Mouse (Mus musculus) retina, postnatal 1 day (tissue): ENCODE results near the gene Cd68.

Experiments used
- DNase-seq: peaks from one replicate; pipeline ENCODE4 v3.0.0-alpha.2; 2012

The Cd68 gene

DNA sequence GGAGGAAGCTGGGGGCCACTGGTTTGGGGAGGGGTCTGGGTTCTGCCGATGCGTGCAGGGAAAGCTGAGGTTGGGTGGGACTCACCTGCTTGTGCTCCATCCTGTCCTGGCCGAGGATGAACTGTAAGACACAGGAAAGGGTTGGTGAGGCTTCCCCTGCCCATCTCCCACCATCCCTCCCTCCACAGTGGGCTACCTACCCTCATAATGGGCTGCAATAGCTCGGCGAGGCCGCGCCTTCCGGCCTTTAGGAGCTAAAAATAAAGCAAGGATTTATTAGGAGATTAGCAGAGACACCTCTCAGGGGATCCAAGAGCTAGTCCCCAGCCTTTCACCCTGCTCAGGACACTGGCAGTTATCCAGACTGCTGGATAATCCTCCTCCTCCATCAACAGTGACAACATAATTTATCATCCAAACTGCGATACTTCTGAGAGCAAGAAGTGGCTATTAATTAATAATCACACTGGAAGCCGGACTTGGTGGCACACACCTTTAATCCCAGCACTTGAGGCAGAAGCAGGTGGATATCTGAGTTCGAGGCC, 27.5 kb upstream of the Cd68 start:
- peak; percentile 80 for DNase-seq

DNA sequence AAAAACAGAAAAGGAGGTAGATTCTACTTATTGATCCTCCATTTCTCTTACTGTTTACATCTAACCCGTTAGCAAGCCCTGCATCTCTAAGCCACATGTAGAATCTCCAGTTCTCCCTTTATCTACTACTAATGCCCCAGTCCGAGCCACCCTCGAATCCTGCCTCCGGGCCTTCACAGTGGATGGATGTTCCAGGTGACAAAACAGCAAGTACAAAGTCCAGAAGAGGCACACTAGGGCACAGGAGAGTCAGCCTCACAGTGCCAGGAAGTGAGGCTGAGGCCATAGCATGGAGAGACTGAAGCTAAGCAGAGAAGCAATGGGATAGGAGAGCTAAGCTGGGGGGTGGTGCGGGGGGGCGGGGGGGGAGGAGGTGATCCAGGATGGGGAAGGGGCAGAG, 26.9 kb upstream of the Cd68 start:
- DNase-seq = no peak

DNA sequence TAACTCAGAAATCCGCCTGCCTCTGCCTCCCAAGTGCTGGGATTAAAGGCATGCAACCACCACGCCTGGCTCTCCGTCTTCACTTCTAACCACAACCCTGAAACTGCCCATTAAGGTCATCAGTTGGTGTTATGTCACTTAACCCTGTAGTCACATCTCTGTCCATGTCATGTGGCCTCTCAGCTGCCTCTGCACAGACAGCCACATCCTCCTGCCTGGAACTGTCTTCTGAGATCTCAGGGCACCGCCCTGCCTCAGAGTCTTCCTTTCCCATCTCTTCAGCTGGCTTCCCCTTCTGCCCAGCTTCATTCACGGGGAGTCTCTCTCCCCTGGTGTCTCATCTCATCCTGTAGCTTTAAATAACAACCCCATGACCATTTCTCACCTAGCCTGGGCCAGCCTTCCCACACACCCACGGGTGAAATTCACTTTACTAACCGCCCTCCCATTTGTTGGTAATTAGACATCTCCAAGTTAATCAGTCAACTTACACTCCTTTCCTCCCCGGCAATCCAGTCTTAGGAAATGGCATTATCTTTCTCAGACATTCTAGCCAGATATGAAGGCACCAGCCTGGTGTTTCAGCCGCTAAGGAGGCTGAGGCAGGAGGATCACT, 26.4 kb upstream of the Cd68 start:
- no peak for DNase-seq

DNA sequence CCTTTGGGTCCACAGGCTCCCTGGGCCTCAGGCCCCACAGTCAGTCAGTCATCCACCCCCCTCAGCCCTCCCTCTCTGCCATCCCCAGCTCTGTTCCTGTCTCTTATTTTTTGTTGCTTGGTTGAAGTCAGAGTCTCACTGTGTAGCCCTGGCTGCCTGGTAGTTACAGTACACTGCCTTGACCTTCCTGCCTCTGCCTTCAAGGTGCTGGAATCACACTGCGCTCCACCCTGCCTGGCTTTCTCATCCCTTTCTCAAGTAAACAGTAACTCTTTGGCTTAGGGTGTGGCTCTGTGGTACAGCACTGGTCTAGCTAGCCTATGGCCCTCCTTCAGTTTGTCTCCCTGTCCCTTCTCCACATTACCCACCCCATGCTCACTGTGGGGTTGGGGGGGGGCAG, 23.9 kb upstream of the Cd68 start:
- DNase-seq = no peak

DNA sequence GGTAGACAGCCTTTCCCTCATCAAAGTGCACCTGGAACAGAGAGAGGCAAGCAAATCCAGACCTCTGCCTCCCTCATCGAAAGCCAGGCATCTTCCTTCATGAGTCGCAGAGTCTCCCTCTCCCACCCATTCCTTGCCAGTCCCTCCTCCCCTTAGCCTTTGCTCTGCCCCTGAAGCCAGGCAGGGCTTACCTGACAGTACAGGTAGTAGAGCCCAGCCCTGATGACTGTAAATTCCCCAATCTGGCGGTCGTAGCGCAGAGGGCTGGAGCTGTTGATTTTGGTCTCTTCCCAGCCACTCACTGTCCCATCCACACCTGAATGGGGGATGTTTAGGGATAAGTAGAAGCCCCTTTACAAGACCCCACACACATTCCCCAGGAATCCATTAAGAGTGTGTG, 21.1 kb upstream of the Cd68 start:
- DNase-seq = no peak

DNA sequence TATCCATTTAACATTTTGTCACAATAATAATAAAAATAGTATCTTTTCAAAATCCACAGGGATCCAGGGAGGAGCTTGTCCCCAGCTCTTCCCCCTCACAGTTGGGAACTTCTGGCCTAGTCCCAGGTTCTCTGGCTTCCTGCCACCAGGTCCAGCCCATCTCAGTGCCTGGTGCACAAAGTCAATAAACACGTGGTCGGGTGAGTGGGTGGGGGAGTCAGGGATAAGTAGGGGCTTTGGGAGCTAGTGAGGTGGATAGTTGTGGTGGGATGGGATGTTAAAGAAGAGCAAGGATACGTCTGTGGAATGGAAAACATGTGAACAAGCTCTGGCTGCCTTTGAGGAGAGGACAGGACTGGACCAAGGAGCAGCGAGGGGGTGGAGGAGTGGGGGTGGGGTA, 20.4 kb upstream of the Cd68 start:
- no peak for DNase-seq

DNA sequence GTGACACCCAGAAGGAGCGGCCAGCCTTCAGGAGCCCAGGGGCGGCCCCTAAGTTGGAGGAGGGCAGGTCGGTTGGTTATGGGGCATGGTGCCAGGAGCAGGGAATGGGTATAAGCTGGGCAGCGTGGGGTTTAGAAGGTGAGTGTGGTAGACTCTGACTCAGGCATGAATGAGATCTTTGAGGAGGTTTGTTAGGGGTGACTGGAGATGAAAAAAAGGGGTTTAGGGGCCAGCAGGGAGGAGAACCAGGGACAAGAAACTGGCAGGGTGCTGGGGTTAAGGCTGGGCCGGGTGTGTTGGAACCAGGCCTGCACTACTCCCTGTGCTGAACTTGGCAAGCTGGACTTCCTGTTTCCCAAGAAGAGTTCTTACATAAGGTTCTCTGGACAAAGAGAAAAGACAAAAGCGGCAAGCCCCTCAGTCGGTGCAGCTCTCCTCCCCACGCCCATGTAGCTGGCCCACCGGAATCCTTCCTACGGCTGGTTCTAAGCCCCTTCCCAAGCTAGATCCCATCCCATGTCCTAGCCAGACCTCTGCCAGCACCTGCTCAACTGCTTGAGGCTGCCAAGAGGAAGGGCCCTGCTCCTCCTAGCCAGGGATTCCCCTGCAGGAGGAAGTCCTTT, 19.7 kb upstream of the Cd68 start, which contains the start of gene Tnfsf13:
Gene Tnfsf13, minus strand, starts transcription at position 259 of the 623 bp plus-strand sequence.
- DNase-seq = no peak

DNA sequence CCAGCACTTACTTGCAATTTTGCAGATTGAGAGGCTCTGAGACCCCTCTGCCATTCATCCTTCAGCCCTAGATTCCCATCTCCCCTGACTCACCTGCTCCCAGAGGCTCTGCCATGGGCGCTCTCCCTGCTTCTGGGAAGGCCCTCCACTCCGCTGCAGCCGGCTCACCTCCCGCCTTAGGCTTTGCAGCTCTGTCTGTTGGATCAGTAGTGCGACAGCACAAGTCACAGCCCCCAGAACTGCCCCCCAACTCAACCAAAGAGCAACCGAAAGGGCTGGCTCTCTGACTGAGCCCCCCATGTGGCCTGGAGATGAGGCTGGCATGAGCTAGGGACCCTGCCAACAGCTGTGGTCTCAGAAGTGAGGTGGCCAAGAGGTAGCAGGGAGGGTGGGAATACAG, 19.0 kb upstream of the Cd68 start:
- no peak for DNase-seq

DNA sequence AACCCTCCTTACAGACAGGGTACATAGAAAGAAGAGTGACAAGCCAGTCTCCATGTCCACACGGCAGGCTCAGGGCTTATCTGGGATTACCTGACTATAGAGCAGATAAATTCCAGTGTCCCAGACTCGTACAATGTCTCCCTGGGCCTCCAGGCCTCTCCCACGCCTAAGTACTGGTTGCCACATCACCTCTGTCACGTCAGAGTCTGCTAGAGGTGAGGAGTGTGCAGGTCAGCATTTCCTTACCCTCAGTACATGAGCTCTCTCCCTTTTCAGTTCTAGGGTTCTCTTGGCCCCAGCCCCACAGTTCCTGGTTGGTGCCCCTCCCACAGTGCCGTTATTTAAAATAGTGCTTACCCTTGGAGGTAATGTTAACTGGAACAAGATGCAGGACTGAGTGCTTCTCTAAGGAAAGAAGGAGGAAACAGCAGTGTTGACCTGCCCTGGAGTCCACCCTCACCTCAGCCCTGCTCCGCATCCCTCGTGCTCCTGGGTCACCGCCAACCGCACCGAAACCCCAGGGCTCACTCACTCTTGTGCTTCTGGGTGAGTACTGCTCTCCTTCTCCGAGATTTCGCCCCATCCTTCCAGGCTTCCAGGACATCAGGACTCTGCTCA, 18.3 kb upstream of the Cd68 start:
- DNase-seq = no peak

DNA sequence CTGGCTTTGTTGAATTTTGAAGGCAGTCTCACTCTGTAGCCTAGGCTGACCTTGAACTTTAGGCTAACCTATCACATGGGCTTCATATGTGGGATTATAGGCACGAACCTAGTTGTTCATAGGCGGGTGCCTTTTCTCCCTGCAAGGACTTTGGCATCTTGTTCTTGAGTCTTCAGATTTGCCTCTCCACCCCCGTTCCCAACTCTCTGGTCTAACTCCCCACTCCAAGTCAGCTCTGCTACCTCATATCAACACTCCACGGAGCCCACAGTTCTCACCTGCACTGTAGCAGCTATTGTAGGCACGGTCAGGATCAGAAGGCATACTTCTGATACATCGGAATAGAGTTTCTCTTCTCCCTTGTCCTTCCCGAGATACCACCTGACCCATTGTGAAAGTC, 17.6 kb upstream of the Cd68 start:
- no peak for DNase-seq

DNA sequence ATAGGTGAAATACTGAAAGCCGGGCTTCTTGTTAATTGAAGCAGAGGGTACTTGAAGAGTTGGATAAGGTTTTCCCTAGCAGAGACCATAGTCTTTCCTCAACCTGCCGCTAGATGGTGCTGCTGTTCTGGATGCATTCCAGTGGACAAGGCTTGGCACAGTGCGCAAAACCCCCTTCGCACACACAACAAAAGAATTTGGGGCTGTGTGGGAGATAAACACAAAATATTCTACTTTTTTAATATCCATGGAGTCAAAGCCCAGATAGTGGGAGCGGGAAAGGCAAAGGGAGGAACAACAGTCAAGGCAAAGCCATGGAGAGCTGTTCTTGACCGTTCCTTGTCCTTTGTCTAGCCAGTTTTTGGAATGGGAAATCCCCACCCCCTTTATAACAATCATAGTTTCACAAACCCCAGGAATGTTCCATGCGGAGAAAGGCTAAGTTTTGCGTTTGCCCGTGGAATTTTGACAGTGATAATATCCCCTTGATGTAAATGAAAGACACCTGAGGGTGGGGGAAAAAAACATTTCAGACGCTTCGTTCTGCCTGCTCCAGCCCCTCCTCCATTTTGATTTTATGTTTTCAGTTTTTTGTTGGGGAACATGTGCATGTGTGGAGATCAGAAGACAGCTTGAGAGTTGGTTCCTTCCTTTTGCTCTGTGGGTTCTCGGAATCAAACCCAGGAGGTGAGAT, 17.0 kb upstream of the Cd68 start:
- peak; percentile 95 for DNase-seq

DNA sequence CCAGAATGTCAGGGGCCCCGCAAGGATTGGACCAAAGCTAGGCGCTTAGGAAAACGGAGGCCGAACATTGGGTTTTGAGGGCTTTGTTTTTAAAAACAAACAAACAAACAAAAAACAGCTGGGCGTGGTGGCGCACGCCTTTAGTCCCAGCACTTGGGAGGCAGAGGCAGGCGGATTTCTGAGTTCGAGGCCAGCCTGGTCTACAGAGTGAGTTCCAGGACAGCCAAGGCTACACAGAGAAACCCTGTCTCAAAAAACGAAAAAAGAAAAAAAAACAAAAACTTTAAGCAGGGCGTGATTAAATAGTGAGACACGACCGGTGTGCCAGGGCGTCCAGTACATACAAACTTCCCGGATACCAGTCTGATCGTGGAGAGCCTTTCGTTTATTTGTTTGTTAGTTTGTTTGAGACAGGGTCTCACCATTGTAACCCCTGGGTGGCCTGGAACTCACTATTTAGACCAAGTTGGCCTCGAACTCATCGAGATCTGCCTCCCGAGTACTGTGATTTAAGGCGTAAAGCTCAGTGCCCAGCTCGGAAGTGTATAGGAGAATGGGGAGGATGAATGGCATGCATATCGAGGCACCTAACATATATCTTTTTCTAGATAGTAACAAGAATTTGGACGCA, 16.4 kb upstream of the Cd68 start:
- no peak for DNase-seq

DNA sequence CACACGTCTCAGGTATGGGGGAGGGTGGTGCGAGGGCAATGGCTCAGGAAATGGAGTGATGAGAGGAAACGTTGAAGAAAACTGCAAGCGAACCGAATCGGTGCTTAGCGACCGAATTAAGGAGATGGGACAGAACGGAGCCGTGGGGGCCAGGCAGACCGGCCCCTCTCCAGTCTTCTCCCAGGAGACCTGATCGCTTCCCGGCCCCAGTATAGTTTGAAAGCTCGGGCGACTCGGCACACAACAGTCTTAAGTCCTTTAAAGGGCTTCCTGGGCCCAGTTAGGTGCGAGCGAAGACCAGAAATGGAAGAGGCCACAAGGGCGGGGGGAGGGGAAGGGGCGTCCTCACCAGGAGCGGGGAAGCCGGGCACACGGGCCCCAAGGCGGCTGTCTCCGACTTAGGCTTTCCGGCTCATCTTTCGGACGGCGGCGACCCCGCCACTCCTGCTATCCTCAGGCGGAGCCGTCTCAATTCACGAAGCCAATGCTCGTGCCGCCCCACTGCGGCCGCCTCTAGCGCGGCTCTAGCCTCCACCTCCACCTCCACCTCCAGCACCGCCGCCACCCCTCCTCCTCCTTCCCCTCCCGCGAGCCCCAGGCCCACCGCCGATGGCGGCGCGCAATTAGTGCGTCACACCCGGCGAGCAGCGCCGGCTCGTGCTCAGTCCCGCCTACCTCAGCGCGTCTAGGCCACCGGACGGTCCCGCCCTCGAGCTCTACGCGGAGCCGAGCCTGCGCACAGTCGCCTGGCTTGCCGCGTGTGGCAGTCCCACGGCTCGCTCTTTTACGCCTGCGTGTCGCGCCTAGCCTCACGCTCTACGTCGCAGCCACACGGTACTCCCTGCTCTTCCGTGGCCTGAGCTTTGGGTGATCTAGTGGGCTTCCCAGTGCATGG, 15.6 kb upstream of the Cd68 start, which contains the start of gene Senp3:
Gene Senp3, minus strand, starts transcription at position 771 of the 895 bp plus-strand sequence.
- peak; percentile 98 for DNase-seq

DNA sequence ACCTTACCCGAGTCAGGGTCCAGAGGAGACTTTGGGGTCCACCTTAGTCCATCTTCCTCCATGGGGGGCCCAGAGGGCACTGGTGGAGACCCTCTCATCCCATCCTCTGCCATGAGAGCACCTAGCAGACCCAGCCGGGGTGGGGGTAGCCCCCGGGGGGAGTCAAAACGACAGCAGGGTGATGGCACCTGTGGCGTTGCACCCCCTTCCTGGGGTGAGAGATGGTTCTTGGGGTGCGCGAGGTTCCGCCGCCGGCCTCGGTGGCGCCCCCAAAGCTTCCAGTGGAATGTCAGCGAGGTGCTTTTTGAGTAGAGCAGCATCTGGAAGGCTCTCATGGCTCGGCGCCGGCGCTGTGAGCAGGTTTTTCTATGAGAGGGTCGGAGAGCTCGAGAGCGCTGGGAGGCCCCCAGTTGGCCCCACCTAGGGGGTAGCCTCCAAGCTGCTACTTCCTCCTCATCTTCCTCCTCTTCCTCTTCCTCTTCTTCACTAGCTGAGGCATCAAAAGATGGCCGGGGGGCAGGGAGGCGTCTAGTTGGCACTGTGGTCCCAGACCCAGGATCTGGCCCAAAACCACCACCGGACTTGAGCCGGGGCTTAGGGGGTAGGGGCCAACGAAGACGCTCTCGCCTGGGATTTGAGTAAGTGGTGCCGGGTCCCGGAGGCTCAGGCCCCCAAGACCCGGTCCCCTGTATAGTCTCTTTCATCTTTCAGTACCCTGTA, 14.3 kb upstream of the Cd68 start:
- no peak for DNase-seq

DNA sequence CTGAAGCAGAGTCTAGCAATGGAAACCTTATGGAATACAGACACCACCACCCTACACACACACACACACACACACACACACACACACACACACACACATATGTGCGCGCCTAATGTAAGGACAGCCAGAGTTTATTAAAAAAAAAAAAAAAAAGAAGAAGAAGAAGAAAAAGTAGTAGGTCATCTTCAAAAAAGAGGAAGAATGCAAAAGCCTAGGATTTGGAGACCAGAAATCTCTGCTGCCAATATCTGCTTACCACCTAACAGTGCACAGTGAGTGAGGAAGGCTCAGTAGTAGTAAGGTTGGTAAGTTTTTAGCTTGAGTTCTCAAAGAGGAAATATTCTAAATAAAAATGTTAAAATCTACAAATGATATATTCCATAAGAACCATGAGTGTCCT, 13.2 kb upstream of the Cd68 start:
- DNase-seq = no peak

DNA sequence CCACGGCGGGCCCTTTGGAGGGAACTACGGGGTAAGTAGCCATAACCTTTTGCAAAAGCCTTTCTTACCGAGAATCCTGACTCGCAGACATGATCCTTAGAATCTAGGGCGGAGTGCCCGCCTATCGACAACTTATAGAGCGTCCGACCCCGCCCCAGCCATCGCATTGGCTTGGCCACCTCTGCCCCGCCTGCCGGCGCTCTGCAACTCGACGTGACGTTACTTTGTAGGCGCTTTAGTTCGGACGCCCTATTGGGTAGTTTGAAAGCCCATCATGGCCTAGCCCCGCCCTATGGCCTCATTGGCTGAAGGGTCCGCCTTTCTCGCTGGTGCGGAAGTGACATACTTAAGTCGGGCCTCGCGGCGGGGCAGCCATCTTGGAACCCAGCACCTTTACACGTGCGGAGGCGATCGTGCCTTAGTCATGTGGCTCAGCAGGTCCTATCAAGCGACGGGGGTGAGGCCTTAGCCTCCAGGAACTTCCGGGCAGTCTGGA, 6.3 kb upstream of the Cd68 start, which contains the start of gene Eif4a1:
Gene Eif4a1, minus strand, starts transcription at position 213 of the 496 bp plus-strand sequence.
- peak; percentile 100 for DNase-seq

DNA sequence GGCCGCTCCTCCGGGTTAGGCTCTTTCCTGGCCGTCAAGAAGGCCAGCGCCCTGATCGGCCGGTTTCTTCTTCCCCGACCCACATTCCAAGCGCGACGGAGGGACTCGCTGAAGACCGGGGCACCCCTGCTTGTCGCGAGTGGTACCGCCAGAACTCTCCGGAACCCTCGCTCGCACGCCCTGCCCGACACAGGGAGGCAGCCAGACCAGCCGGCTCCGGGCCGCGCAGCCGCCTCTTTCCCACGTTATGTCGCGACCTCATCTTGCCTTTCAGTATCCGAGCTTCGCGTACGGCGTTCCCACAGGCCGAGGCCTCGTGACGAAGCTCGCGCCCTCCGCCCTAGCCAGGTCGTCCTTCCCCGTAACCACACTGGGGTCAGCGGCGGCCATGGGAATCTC, 5.8 kb upstream of the Cd68 start:
- DNase-seq = no peak

DNA sequence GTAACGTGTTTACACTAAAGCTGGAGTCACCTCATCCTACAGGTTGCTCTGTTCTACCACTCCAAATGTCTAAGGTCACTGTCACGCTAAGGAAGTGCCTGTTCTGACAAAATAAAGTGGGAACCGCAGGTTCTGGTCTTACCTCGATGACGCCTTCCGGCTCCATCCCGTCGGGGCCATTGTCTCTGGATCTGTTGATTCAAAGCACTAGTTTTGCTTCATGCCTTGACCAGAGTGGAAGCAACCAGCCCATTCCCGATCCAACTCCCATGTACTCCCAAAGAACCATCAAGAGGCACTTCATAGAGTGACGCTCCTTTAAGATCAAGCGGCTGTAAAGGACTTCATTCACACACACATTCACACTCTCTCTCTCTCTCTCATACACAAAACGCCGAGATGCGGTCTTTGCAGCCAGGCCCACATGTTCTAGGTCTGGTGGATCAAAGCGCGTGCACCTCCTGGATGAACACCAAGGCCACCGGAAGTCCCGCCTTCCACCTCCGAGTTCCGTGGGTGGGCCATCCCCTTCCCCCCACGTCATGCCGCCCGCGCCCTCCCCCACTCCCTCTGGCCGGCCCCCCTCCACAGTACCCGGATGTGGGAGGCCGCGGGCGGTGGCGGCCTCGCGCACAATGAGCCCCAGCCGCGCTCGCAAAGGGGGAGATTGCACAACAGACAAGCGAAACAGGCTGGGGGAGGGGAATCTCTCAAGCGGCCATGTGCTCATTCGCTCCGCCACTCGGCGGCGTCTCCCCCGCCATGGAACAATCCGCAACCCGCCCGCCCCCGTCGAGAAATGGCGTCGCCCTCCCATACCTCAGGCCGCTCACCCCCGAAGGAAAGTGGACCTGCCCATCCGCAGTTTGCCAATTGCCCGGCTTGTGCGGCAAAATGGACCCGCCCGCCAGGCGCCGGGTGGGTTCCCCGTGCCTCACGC, 5.1 kb upstream of the Cd68 start:
- peak; percentile 98 for DNase-seq

DNA sequence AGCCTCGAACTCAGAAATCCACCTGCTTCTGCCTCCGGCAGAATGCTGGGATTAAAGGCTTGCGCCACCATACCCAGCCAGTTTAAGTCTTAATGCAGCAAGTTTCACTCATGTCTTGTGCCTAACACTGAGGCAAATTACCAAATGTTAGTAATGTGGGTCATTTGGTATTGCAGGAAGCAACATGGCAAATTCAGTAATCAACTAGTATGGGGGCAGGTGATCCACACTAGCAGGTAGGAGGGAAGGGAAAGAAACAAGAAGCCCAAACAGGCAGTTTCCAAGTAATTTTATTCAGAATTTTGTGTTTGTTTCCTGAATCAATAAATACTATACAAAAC, 682 bp upstream of the Cd68 start:
- DNase-seq = no peak

DNA sequence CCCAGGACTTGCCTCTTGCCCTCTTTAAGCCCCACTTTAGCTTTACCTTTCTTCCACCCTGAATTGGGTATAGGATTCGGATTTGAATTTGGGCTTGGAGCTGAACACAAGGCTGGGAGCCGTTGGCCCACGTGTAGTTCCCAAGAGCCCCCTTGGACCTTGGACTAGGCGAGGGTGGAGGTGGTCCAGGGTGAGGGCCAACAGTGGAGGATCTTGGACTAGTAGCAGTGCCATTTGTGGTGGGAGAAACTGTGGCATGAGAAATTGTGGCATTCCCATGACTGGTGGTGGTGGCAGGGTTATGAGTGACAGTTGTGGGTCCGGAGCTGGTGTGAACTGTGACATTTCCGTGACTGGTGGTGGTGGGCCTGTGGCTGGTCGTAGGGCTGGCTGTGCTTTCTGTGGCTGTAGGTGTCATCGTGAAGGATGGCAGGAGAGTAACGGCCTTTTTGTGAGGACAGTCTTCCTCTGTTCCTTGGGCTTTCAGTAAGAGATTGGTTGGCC, 444 bp downstream of the Cd68 start:
- DNase-seq = no peak
